Comparison of ENCODE assay signal across 10 mouse cellular contexts in the genomic region with DNA sequence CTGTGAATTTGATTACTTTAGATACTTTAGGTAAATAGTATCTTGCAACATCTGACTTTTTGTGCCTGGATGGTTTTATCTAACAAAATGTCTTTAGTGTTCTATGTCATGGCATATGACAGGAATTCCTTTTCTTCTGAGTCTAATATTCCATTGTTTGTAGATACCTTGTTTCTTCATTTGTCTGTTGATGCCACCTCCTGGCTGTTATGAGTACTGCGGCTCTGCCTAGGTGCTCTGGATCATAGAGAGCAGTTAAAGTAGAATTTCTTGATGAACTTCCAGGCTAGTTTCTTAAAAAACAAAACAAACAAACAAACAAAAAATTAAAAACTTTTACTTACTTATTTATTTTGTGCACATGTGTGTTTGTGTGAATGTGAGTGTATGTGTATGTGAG.
DNase-seq lines count a peak whose midpoint lies in the region; ATAC-seq and TF ChIP-seq lines count a peak whose summit lies in the region.
"Had no signal": no experiment of that assay in that cellular context is flagged by ENCODE, and none has a peak within 500 bp of the region (broad histone marks: within the 10 kb centered on the region; RNA-seq: fewer than 3 reads in every experiment).

No protein-coding gene starts in this region.

- no peak overlapping the region for H3K9ac ChIP-seq in midbrain, postnatal 0 days (replicated peaks; ENCODE audit: low read length, poor library complexity, severe bottlenecking)
- H3K9ac ChIP-seq in midbrain, embryonic 14.5 days (replicated peaks; ENCODE audit: low read length) = no peak overlapping the region
- H3K9ac ChIP-seq: lung, embryonic 15.5 days had no signal

- DNase-seq in embryo, embryonic 10 days (ENCODE audit: low spot score) = peak; percentile 34
- no peak for DNase-seq in embryo, embryonic 11 days
- DNase-seq in midbrain, postnatal 0 days (ENCODE audit: low spot score) = no peak
- no peak for DNase-seq in midbrain, embryonic 14.5 days
- peak; percentile 55 for DNase-seq in c-Kit-positive CD71-positive TER-119-negative erythroid progenitor cells, embryonic 14.5 days (ENCODE audit: low read depth)
- DNase-seq in kidney, postnatal 36 days = peak; percentile 28 to 81
- peak; percentile 27 for DNase-seq in retina, postnatal 1 day

- no peaks in the 10 kb centered on the region for H3K9me3 ChIP-seq in midbrain, postnatal 0 days (ENCODE audit: low read length)
- H3K9me3 ChIP-seq in midbrain, embryonic 14.5 days (ENCODE audit: control insufficient read depth, low read length) = no peaks in the 10 kb centered on the region
- H3K9me3 ChIP-seq: G1E; lung, embryonic 15.5 days had no signal

- WGBS in midbrain, postnatal 0 days = 78% methylated on average over 1 of the region's 1 CpGs
- 72% methylated on average over 1 of the region's 1 CpGs for WGBS in midbrain, embryonic 14.5 days

- no peaks in the 10 kb centered on the region for H3K36me3 ChIP-seq in midbrain, postnatal 0 days (ENCODE audit: insufficient read depth, low read length)
- no peaks in the 10 kb centered on the region for H3K36me3 ChIP-seq in midbrain, embryonic 14.5 days (ENCODE audit: control insufficient read depth, insufficient read depth, low read length)
- H3K36me3 ChIP-seq: G1E; lung, embryonic 15.5 days had no signal

- peak; percentile 61 for TF ChIP-seq CTCF in midbrain, postnatal 0 days (IDR thresholded peaks at IDR 0.05)

- H3K4me2 ChIP-seq in midbrain, postnatal 0 days (ENCODE audit: low read depth, low read length, poor library complexity, severe bottlenecking) = no peak overlapping the region
- no peak overlapping the region for H3K4me2 ChIP-seq in midbrain, embryonic 14.5 days (ENCODE audit: low read length)
- H3K4me2 ChIP-seq: lung, embryonic 15.5 days had no signal

- no peak overlapping the region for H3K27ac ChIP-seq in midbrain, postnatal 0 days (ENCODE audit: low read depth, low read length)
- no peak overlapping the region for H3K27ac ChIP-seq in midbrain, embryonic 14.5 days (replicated peaks; ENCODE audit: low read depth, low read length)
- H3K27ac ChIP-seq: lung, embryonic 15.5 days had no signal

- H3K4me1 ChIP-seq in midbrain, postnatal 0 days (ENCODE audit: insufficient read depth, low read length) = no peaks in the 10 kb centered on the region
- no peaks in the 10 kb centered on the region for H3K4me1 ChIP-seq in midbrain, embryonic 14.5 days (ENCODE audit: control insufficient read depth, insufficient read depth, low read length)
- H3K4me1 ChIP-seq: lung, embryonic 15.5 days had no signal

- H3K27me3 ChIP-seq in midbrain, postnatal 0 days (ENCODE audit: insufficient read depth, low read length) = no peaks in the 10 kb centered on the region
- H3K27me3 ChIP-seq in midbrain, embryonic 14.5 days (ENCODE audit: control insufficient read depth, insufficient read depth, low read length) = no peaks in the 10 kb centered on the region
- H3K27me3 ChIP-seq: lung, embryonic 15.5 days had no signal

- H3K4me3 ChIP-seq in midbrain, postnatal 0 days (ENCODE audit: low read depth, low read length) = no peak overlapping the region
- H3K4me3 ChIP-seq in midbrain, embryonic 14.5 days (replicated peaks; ENCODE audit: low read depth, low read length) = no peak overlapping the region
- H3K4me3 ChIP-seq: lung, embryonic 15.5 days had no signal

- no peak for ATAC-seq in midbrain, postnatal 0 days (ENCODE audit: low FRiP score)
- ATAC-seq in midbrain, embryonic 14.5 days (ENCODE audit: low FRiP score, low TSS enrichment) = no peak
- no peak for ATAC-seq in monocyte, adult 5-6 weeks (replicated peaks; ENCODE audit: insufficient number of reproducible peaks, low FRiP score, low TSS enrichment, poor library complexity, severe bottlenecking)

Comparison
In these comparisons a context has a peak if more than half of its experiments do, and no peak if none do; other contexts are left out.
1. DNase-seq: peak in embryo, embryonic 10 days (single experiment), c-Kit-positive CD71-positive TER-119-negative erythroid progenitor cells, embryonic 14.5 days (single experiment), kidney, postnatal 36 days (2 of 2) and retina, postnatal 1 day (single experiment); none in embryo, embryonic 11 days (single experiment), midbrain, postnatal 0 days (single experiment) and midbrain, embryonic 14.5 days (single experiment).